Mouse (Mus musculus) hindbrain, postnatal 0 days (tissue): ENCODE measurements around the gene Il6ra. TPM values are rescaled to one million over a fixed set of nuclear protein-coding genes. Genes with fewer than 3 reads are reported as not detected.
A peak's percentile ranks its signal among the peaks of the same experiment; 100 is the strongest.
"Not testable (repeated sequence)": the region's sequence is repeated elsewhere in the genome, so short reads cannot be mapped to it uniquely, and the experiment has no call there.

Experiments used
- ATAC-seq: fragments of 200-750 bp; cut with Nextera tagmentation; 2 replicates; pipeline ENCODE4 v1.8.0; 2017; ENCODE audit warnings: mild to moderate bottlenecking, moderate TSS enrichment, moderate library complexity
- DNase-seq: peaks from one replicate; pipeline ENCODE4 v3.0.0-alpha.2; 2015; ENCODE audit warnings: low spot score
- H3K27ac ChIP-seq: fragments of 300-500 bp; sonication (generic); 2 replicates; pipeline ENCODE4 v1.5.1; 2014; ENCODE audit warnings: mild to moderate bottlenecking
- H3K27me3 ChIP-seq: fragments of 300-500 bp; sonication (generic); 2 replicates; pipeline ENCODE4 v1.6.1; 2014; ENCODE audit warnings: low read length, mixed read lengths; ENCODE audit not compliant: insufficient read depth
- H3K36me3 ChIP-seq: fragments of 300-500 bp; sonication (generic); 2 replicates; pipeline ENCODE4 v1.6.1; 2014; ENCODE audit warnings: low read length, mixed read lengths; ENCODE audit not compliant: insufficient read depth
- H3K4me1 ChIP-seq: fragments of 300-500 bp; sonication (generic); 2 replicates; pipeline ENCODE4 v1.6.1; 2014; ENCODE audit warnings: antibody characterized with exemption, low read length, mixed read lengths; ENCODE audit not compliant: insufficient read depth
- H3K4me2 ChIP-seq: fragments of 300-500 bp; sonication (generic); 2 replicates; pipeline ENCODE4 v1.6.1; 2014; ENCODE audit warnings: low read depth, mild to moderate bottlenecking, low read length, moderate library complexity, mixed read lengths
- H3K4me3 ChIP-seq: fragments of 300-500 bp; sonication (generic); 2 replicates; pipeline ENCODE4 v1.5.1; 2014; ENCODE audit warnings: low read length
- H3K9ac ChIP-seq: fragments of 300-500 bp; sonication (generic); replicated peaks from 2 replicates; pipeline ENCODE4 v1.6.1; 2014; ENCODE audit warnings: mild to moderate bottlenecking, low read length, moderate library complexity, mixed read lengths
- H3K9me3 ChIP-seq: fragments of 300-500 bp; sonication (generic); 2 replicates; pipeline ENCODE4 v1.6.1; 2016; ENCODE audit warnings: low read length, mixed read lengths
- CTCF ChIP-seq: IDR thresholded peaks from 2 replicates; pipeline ENCODE4 v1.5.1; 2016; ENCODE audit warnings: antibody characterized with exemption, control low read depth, low read depth
- WGBS: fragments of 180-500 bp; shearing (Covaris S2); extraction: QIAGEN DNeasy Blood & Tissue Kit; methylation state at CpG from one replicate; pipeline ENCODE4 v1.1.7; 2014; 5-methylcytosine and 5-hydroxymethylcytosine counted together
- polyA plus RNA-seq: library from polyadenylated mRNA; unstranded; fragments of >200 nt; fragmentation: Nextera tagmentation; extraction: Ambion mirVana; gene quantifications from 2 replicates; pipeline ENCODE4 v1.2.1, GENCODE M21; 2015
- total RNA-seq: library from RNA; depleted of rRNA; stranded (reverse); fragments of >200 nt; gene quantifications from 2 replicates; pipeline ENCODE4 v1.2.3, GENCODE M21; 2014

The Il6ra gene
- total and polyA plus RNA-seq, 2 experiments from 2014 or later, result 1.8 to 2.4 TPM

DNA sequence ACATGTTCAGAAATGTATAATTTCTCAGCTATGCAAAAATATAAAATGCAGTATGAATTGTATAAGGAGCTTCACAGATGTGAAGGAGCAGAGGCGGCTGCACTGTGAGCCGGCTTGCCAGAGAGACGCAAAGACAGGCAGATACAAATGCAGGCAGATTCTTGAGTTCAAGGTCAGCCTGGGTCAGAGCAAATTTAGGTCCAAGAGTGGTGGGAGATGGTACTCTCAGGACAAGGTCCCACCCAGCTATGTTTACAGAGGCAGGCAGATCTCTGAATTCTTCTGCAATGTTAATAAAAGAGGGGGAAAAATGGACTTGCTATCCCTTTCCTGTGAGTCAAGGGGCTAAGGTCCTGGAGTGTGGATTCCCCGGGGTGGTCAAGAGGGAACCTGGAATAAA lies 47.2 kb downstream of the Il6ra start:
- ATAC-seq, result no peak
- no peak for TF ChIP-seq CTCF
- WGBS, result 71% methylated on average over 4 of the region's 4 CpGs

DNA sequence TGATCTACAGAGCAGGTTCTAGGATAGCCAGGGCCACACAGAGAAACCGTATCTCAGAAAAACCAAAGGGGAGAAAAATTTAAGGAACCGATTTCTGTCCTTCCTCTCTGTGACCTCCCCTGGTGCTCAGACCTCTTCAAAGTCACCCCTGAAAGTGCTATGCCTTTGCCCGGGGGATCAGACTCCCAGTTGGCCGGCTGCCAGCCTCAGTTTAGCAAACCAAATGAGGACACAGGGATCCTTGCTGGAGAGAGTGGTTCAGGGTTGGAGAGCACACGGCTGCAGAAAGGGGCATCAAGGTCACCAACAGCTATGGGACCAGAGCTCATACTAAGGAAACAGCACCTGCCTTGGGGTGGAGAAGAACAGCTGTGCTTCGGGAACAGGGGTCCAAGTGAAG lies 48.0 kb downstream of the Il6ra start:
- Histone ChIP-seq H3K4me2 (no peak overlapping the region), H3K9me3 (no peaks in the 10 kb centered on the region), H3K9ac (no peak overlapping the region), H3K27ac (no peak overlapping the region), H3K36me3 (no peaks in the 10 kb centered on the region), H3K27me3 (no peaks in the 10 kb centered on the region), H3K4me1 (peaks cover 5% of the 10 kb centered on the region), H3K4me3 (no peak overlapping the region)
- no peak for TF ChIP-seq CTCF
- DNase-seq (no peak), ATAC-seq (no peak)
- WGBS, result 42% methylated on average over 6 of the region's 6 CpGs

More for the DNA sequence above, 47.2 kb downstream of the Il6ra start:
- H3K36me3 ChIP-seq, result no peaks in the 10 kb centered on the region
- no peak overlapping the region for H3K4me2 ChIP-seq
- H3K27ac ChIP-seq, result no peak overlapping the region
- no peak overlapping the region for H3K9ac ChIP-seq
- no peaks in the 10 kb centered on the region for H3K27me3 ChIP-seq
- DNase-seq, result no peak
- H3K4me1 ChIP-seq, result peaks cover 5% of the 10 kb centered on the region
- H3K4me3 ChIP-seq, result no peak overlapping the region
- no peaks in the 10 kb centered on the region for H3K9me3 ChIP-seq

DNA sequence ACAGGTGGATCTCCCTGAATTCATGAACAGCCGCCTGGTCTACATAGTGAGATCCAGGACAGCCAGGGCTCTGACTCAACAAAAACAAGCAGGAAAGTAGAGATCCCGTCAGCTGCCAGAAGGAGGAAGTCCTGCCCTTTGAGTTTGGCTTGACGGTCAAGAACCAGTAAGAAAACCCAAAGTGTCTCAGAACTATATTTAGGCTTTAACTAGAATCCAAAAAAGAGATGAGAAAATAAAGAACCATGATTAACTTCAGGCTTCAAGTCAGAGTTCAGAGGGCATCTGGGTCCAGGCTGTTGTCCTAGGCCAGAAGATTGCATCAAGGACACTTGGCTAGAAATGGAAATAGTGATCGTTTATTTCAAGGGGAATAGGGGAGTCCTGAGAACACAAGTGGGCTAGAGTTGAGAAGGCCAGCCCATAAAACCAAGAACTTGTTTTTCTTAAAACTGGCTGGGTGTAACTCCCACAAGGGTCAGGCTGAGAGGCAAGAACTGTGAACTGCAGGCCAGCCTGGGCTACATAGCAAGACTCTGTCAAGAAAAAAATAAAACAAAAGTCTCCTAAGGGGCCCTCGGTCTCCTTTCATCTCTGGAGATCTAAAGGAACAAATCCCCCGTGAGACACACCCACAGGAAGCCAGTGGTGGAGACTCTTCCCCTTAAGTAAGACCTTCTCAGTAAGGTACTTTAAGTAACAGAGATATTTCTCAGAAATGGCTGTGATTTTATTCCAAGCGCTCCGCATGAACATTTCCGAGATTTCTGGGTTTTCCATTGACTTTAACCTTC lies 49.1 kb downstream of the Il6ra start:
- 83% methylated on average over 9 of the region's 9 CpGs for WGBS
- TF ChIP-seq CTCF, result peak; percentile 25
- H3K27ac ChIP-seq, result no peak overlapping the region
- no peak for DNase-seq
- ATAC-seq, result no peak
- H3K4me2 ChIP-seq, result no peak overlapping the region
- peaks cover 5% of the 10 kb centered on the region for H3K4me1 ChIP-seq
- no peaks in the 10 kb centered on the region for H3K27me3 ChIP-seq
- H3K4me3 ChIP-seq, result no peak overlapping the region
- no peak overlapping the region for H3K9ac ChIP-seq
- H3K36me3 ChIP-seq, result no peaks in the 10 kb centered on the region
- H3K9me3 ChIP-seq, result no peaks in the 10 kb centered on the region

DNA sequence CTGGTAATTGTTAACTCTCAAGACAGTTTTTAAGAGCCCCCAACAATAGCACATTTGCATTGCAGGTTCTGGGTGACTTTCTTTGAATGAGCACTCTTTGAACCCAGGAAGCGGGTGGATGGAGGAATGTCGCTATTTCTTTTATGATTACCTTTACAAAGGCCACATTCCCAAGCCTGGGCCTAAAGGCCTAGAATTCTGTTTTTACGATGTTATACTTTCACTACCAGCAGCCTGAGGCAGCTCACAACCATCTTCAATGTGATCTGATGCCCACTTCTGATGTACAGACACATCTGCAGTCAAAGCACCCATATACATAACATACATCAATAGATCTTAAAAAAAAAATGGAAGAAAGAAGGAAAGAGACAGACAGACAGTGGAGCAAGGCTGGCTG lies 49.7 kb downstream of the Il6ra start:
- not testable (repeated sequence) for H3K9me3 ChIP-seq, ATAC-seq, DNase-seq, H3K27ac ChIP-seq, H3K36me3 ChIP-seq, H3K9ac ChIP-seq, H3K4me2 ChIP-seq, H3K4me3 ChIP-seq, H3K4me1 ChIP-seq, H3K27me3 ChIP-seq
- 87% methylated on average over 3 of the region's 3 CpGs for WGBS

DNA sequence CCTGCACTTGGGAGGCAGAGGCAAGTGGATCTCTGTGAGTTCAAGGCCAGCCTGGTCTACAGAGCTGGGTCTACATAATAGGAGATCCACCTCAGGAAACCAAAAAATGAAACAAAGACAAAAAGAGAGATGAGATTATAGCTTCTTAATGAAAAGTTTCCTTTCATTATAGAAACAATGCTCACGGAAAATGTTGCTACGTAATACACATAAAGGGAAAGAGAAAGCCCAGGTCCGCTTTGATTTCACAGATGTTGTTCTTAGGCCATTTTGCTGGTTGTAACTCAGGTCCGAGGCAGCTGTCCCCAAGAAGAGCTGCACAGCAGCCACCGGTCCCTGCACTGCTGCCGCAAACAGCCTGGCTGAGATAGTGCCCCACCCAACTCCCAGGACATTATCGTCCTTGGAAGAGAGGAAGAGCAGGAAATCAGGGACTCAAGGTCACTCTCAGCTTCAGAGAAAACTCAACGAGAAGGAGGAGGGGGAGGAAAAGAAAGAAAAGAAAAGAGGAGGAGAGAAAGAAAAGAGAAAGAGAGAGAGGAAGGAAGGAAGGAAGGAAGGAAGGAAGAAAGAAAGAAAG lies 50.7 kb downstream of the Il6ra start:
- H3K4me2 ChIP-seq, result no peak overlapping the region
- no peaks in the 10 kb centered on the region for H3K27me3 ChIP-seq
- H3K4me1 ChIP-seq, result no peaks in the 10 kb centered on the region
- WGBS, result 83% methylated on average over 8 of the region's 8 CpGs
- DNase-seq (no peak), ATAC-seq (no peak)
- H3K4me3 ChIP-seq, result no peak overlapping the region
- no peaks in the 10 kb centered on the region for H3K9me3 ChIP-seq
- no peak overlapping the region for H3K27ac ChIP-seq
- no peak overlapping the region for H3K9ac ChIP-seq
- no peaks in the 10 kb centered on the region for H3K36me3 ChIP-seq
- no peak for TF ChIP-seq CTCF

DNA sequence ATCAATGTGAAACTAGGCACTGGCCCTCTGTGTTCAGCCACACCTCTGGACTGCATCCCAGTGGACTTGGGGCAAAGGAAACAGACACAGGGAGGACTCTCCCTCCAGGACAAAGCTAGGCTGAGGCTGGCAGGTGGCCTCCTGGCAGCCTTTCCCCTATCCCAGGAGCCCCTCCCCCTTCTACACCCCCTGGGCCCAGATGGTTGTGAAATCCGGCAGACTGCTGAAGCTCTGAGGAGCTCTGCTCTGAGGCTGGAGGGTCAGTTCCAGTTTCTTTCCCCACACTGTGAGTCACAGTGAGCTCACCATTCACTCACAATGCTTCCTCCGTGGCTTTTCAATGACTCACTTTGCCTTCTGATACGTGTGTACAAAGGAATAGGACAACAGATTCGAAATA lies 51.9 kb downstream of the Il6ra start:
- Histone ChIP-seq H3K4me2 (0 out of 2 replicates have a peak overlapping the region, but pooled peaks have one; percentile 16), H3K4me3 (no peak overlapping the region), H3K4me1 (no peaks in the 10 kb centered on the region), H3K36me3 (no peaks in the 10 kb centered on the region), H3K9ac (no peak overlapping the region), H3K27me3 (no peaks in the 10 kb centered on the region), H3K9me3 (no peaks in the 10 kb centered on the region), H3K27ac (no peak overlapping the region)
- no peak for TF ChIP-seq CTCF
- ATAC-seq (peak; percentile 66), DNase-seq (peak; percentile 77)
- 15% methylated on average over 4 of the region's 4 CpGs for WGBS

DNA sequence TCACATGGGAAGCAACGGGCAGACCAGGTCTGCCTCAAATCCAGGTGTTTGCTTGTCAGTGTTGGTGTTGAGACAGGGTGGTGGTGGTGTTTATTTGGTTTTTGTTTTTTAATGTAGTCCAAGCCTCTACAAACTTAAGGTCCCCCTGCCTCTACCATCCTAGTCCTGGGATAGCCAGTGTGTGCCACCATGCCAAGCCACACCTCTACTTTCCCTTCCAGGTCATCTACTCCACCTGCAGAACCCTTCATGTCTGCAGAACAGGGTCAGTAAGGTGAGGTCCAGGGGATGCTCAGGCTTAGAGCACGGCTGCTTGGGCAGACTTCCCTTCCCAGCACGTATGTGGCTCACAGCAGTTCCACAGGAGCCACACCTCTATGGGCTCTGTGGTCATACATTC lies 52.7 kb downstream of the Il6ra start:
- H3K27ac ChIP-seq, result no peak overlapping the region
- H3K27me3 ChIP-seq, result no peaks in the 10 kb centered on the region
- no peak for TF ChIP-seq CTCF
- DNase-seq (no peak), ATAC-seq (no peak)
- no peaks in the 10 kb centered on the region for H3K4me1 ChIP-seq
- H3K4me3 ChIP-seq, result no peak overlapping the region
- H3K9me3 ChIP-seq, result no peaks in the 10 kb centered on the region
- no peak overlapping the region for H3K4me2 ChIP-seq
- 86% methylated on average over 3 of the region's 3 CpGs for WGBS
- H3K36me3 ChIP-seq, result no peaks in the 10 kb centered on the region
- H3K9ac ChIP-seq, result no peak overlapping the region
